Mouse (Mus musculus) embryonic facial prominence, embryonic 12.5 days (tissue): ENCODE data around the gene Fam173a. TPM values are rescaled to one million over a fixed set of nuclear protein-coding genes. Genes with fewer than 3 reads are reported as not detected.

Experiments
- ATAC-seq: fragments of 200-750 bp; cut with Nextera tagmentation; 2 replicates; pipeline ENCODE4 v1.8.0; 2017; ENCODE audit not compliant: insufficient number of reproducible peaks, insufficient read depth, low FRiP score, low TSS enrichment
- H3K27ac ChIP-seq: fragments of 300-500 bp; sonication (generic); 2 replicates; pipeline ENCODE4 v1.5.1; 2016; ENCODE audit warnings: mild to moderate bottlenecking
- H3K27me3 ChIP-seq: fragments of 300-500 bp; sonication (generic); 2 replicates; pipeline ENCODE4 v1.6.1; 2016; ENCODE audit warnings: mild to moderate bottlenecking, moderate library complexity
- H3K36me3 ChIP-seq: fragments of 300-500 bp; sonication (generic); 2 replicates; pipeline ENCODE4 v1.6.1; 2016; ENCODE audit warnings: mild to moderate bottlenecking
- H3K4me1 ChIP-seq: fragments of 300-500 bp; sonication (generic); 2 replicates; pipeline ENCODE4 v1.6.1; 2016
- H3K4me2 ChIP-seq: fragments of 300-500 bp; sonication (generic); replicated peaks from 2 replicates; pipeline ENCODE4 v1.6.1; 2016; ENCODE audit warnings: mild to moderate bottlenecking, moderate library complexity
- H3K4me3 ChIP-seq: fragments of 300-500 bp; sonication (generic); 2 replicates; pipeline ENCODE4 v1.5.1; 2016; ENCODE audit warnings: mild to moderate bottlenecking
- H3K9ac ChIP-seq: fragments of 300-500 bp; sonication (generic); 2 replicates; pipeline ENCODE4 v1.6.1; 2016; ENCODE audit warnings: mild to moderate bottlenecking, moderate library complexity
- H3K9me3 ChIP-seq: fragments of 300-500 bp; sonication (generic); 2 replicates; pipeline ENCODE4 v1.6.1; 2016; ENCODE audit warnings: mild to moderate bottlenecking, moderate library complexity
- WGBS: fragments of 180-500 bp; shearing (Covaris S2); methylation state at CpG from one replicate; pipeline ENCODE4 v1.1.7; 2016; 5-methylcytosine and 5-hydroxymethylcytosine counted together
- polyA plus RNA-seq: library from polyadenylated mRNA; unstranded; fragments of >200 nt; fragmentation: Nextera tagmentation; extraction: Ambion mirVana; gene quantifications from 2 replicates; pipeline ENCODE4 v1.2.1, GENCODE M21; 2016

Gene Fam173a
- polyA plus RNA-seq, 1 experiment from 2014 or later: 72.0 TPM

GRCm38 (mm10) chr17:25794998-25795397, 2.3 kb upstream of the Fam173a start:
- 71% methylated on average over 17 of the region's 17 CpGs for WGBS
- Histone ChIP-seq H3K27me3 (no peaks in the 10 kb centered on the region), H3K4me2 (peak overlapping the region; percentile 95), H3K36me3 (no peaks in the 10 kb centered on the region; the same call in 1 of the 2 replicates), H3K4me3 (peak overlapping the region; percentile 86; the same call in 1 of the 2 replicates), H3K9ac (peak overlapping the region; percentile 68), H3K27ac (peak overlapping the region; percentile 42; the same call in 1 of the 2 replicates), H3K9me3 (no peaks in the 10 kb centered on the region), H3K4me1 (peaks cover 43% of the 10 kb centered on the region)
- ATAC-seq: no peak

GRCm38 (mm10) chr17:25794197-25794596, 1.5 kb upstream of the Fam173a start:
- H3K36me3 ChIP-seq: peaks cover 8% of the 10 kb centered on the region; the same call in 1 of the 2 replicates
- no peak overlapping the region for H3K4me3 ChIP-seq
- H3K27ac ChIP-seq: no peak overlapping the region; the same call in 1 of the 2 replicates
- peaks cover 43% of the 10 kb centered on the region for H3K4me1 ChIP-seq
- no peak overlapping the region for H3K4me2 ChIP-seq
- H3K9ac ChIP-seq: no peak overlapping the region
- no peaks in the 10 kb centered on the region for H3K27me3 ChIP-seq
- no peaks in the 10 kb centered on the region for H3K9me3 ChIP-seq
- 50% methylated on average over 13 of the region's 13 CpGs for whole genome bisulfite sequencing
- ATAC-seq: no peak

- peak; percentile 43; the same call in 1 of the 2 replicates for ATAC-seq
- WGBS: under 1% methylated on average over 45 of the region's 45 CpGs
- Histone ChIP-seq H3K4me1 (peaks cover 36% of the 10 kb centered on the region), H3K27ac (peak overlapping the region; percentile 95), H3K4me2 (peak overlapping the region; percentile 87), H3K27me3 (no peaks in the 10 kb centered on the region), H3K9ac (peak overlapping the region; percentile 77), H3K9me3 (no peaks in the 10 kb centered on the region), H3K4me3 (peak overlapping the region; percentile 69), H3K36me3 (peaks cover 24% of the 10 kb centered on the region)
These were observed 716 bp downstream of the Fam173a start for GRCm38 (mm10) chr17:25791843-25792527.

GRCm38 (mm10) chr17:25791320-25791842, 1.3 kb downstream of the Fam173a start:
- 25% methylated on average over 19 of the region's 19 CpGs for WGBS
- peaks cover 25% of the 10 kb centered on the region for H3K36me3 ChIP-seq
- peak overlapping the region; percentile 95 for H3K27ac ChIP-seq
- peak overlapping the region; percentile 87 for H3K4me2 ChIP-seq
- H3K4me3 ChIP-seq: peak overlapping the region; percentile 69
- H3K9ac ChIP-seq: peak overlapping the region; percentile 77
- no peaks in the 10 kb centered on the region for H3K9me3 ChIP-seq
- H3K27me3 ChIP-seq: no peaks in the 10 kb centered on the region
- peaks cover 35% of the 10 kb centered on the region for H3K4me1 ChIP-seq
- ATAC-seq: no peak

GRCm38 (mm10) chr17:25786781-25787504, 5.8 kb downstream of the Fam173a start:
- Histone ChIP-seq H3K27me3 (no peaks in the 10 kb centered on the region), H3K9me3 (no peaks in the 10 kb centered on the region), H3K36me3 (peaks cover 49% of the 10 kb centered on the region), H3K4me1 (peaks cover 32% of the 10 kb centered on the region), H3K27ac (no peak overlapping the region), H3K4me3 (no peak overlapping the region), H3K4me2 (no peak overlapping the region), H3K9ac (no peak overlapping the region)
- 91% methylated on average over 9 of the region's 9 CpGs for WGBS
- ATAC-seq: no peak

DNA sequence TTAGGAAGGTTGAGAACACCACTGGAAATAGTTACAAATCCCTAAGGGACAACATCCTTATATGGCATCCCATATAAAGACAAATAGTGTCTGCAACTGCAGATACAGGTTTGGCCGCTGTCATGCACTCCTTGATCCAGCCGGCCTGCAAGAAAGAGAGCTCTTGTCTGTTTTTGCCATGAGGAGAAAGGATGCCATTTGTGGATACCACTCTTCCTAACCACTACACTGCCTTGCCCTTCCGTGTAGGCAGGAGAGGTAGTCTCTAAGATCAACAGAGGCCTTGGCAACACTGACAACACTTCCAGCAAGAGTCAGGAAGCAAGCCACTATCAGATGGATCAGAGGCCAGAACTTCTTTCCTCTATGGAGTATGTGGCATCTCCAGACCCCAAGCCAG, 6.4 kb downstream of the Fam173a start, which contains the start of gene Ccdc78:
Gene Ccdc78 (plus strand): TSS at position 301 of the 400 bp plus-strand sequence.
- 77% methylated on average over 3 of the region's 3 CpGs for WGBS
- peak within 1 kb of the TSS; percentile 68 for H3K4me2 ChIP-seq
- H3K27me3 ChIP-seq: no peaks in the 10 kb centered on the region
- no peak for ATAC-seq
- peak within 1 kb of the TSS; percentile 57 for H3K4me3 ChIP-seq
- peaks cover 55% of the 10 kb centered on the region for H3K36me3 ChIP-seq
- peak within 1 kb of the TSS; percentile 72 for H3K9ac ChIP-seq
- peaks cover 29% of the 10 kb centered on the region for H3K4me1 ChIP-seq
- H3K9me3 ChIP-seq: no peaks in the 10 kb centered on the region
- H3K27ac ChIP-seq: peak within 1 kb of the TSS; percentile 81

GRCm38 (mm10) chr17:25785281-25785745, 7.4 kb downstream of the Fam173a start, which contains the start of gene Haghl:
TSS of gene Haghl (minus strand) at chr17:25785673.
- whole genome bisulfite sequencing: under 1% methylated on average over 23 of the region's 23 CpGs
- Histone ChIP-seq H3K27me3 (no peaks in the 10 kb centered on the region), H3K4me3 (peak within 1 kb of the TSS; percentile 57), H3K36me3 (peaks cover 65% of the 10 kb centered on the region), H3K4me1 (peaks cover 24% of the 10 kb centered on the region), H3K9me3 (no peaks in the 10 kb centered on the region), H3K27ac (peak within 1 kb of the TSS; percentile 81), H3K4me2 (peak within 1 kb of the TSS; percentile 68), H3K9ac (peak within 1 kb of the TSS; percentile 72)
- peak; percentile 75 for ATAC-seq

- peak overlapping the region; percentile 57 for H3K4me3 ChIP-seq
- no peak for ATAC-seq
- H3K27ac ChIP-seq: no peak overlapping the region
- peaks cover 62% of the 10 kb centered on the region for H3K36me3 ChIP-seq
- peak overlapping the region; percentile 68 for H3K4me2 ChIP-seq
- peak overlapping the region; percentile 72 for H3K9ac ChIP-seq
- no peaks in the 10 kb centered on the region for H3K27me3 ChIP-seq
- 79% methylated on average over 15 of the region's 15 CpGs for WGBS
- peaks cover 24% of the 10 kb centered on the region for H3K4me1 ChIP-seq
- H3K9me3 ChIP-seq: no peaks in the 10 kb centered on the region
These were observed 8.7 kb downstream of the Fam173a start for GRCm38 (mm10) chr17:25783861-25784574.

GRCm38 (mm10) chr17:25783086-25783485, 9.6 kb downstream of the Fam173a start:
- H3K4me3 ChIP-seq: no peak overlapping the region
- WGBS: 83% methylated on average over 7 of the region's 7 CpGs
- no peaks in the 10 kb centered on the region for H3K27me3 ChIP-seq
- no peak overlapping the region for H3K27ac ChIP-seq
- H3K4me1 ChIP-seq: peaks cover 24% of the 10 kb centered on the region
- H3K9me3 ChIP-seq: no peaks in the 10 kb centered on the region
- H3K4me2 ChIP-seq: no peak overlapping the region
- H3K9ac ChIP-seq: no peak overlapping the region
- no peak for ATAC-seq
- peaks cover 58% of the 10 kb centered on the region for H3K36me3 ChIP-seq

GRCm38 (mm10) chr17:25781339-25781738, 11.4 kb downstream of the Fam173a start:
- Histone ChIP-seq H3K27me3 (no peaks in the 10 kb centered on the region), H3K36me3 (peaks cover 46% of the 10 kb centered on the region), H3K27ac (no peak overlapping the region), H3K9ac (no peak overlapping the region), H3K4me3 (no peak overlapping the region), H3K4me2 (no peak overlapping the region), H3K4me1 (peaks cover 24% of the 10 kb centered on the region), H3K9me3 (no peaks in the 10 kb centered on the region)
- no peak for ATAC-seq
- 76% methylated on average over 6 of the region's 6 CpGs for WGBS

DNA sequence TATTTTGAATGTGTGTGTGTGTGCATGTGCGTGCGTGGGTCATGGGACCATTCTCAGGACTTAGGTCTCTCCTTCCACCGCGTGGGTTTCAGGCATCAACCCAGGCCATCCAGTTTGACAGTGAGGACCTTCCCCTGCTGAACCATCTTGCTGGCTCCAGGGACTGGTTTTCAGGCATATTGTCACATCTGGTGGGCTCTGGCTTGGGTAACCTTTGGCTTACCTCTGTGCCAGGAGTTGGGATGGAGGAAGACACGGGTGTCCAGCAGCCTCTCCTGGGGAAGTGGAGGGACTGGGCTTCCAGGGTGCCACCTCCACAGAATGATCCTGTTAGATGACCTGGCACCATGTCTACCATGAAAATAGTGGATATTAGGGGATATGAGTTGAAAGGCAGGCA, 14.8 kb downstream of the Fam173a start:
- WGBS: 93% methylated on average over 5 of the region's 5 CpGs
- Histone ChIP-seq H3K27ac (no peak overlapping the region), H3K27me3 (no peaks in the 10 kb centered on the region), H3K36me3 (peaks cover 32% of the 10 kb centered on the region), H3K4me2 (no peak overlapping the region), H3K9ac (no peak overlapping the region), H3K4me1 (peaks cover 8% of the 10 kb centered on the region), H3K9me3 (no peaks in the 10 kb centered on the region), H3K4me3 (no peak overlapping the region)
- no peak for ATAC-seq
